Mouse (Mus musculus) C2C12 (cell line): ENCODE results near the gene Nwd2. TPM values are rescaled to one million over a fixed set of nuclear protein-coding genes. Genes with fewer than 3 reads are reported as not detected.

Source experiments
- H3K27me3 ChIP-seq: one replicate; pipeline ENCODE4 v1.6.1; 2011; ENCODE audit not compliant: control insufficient read depth, insufficient read depth, insufficient read length
- H3K36me3 ChIP-seq: one replicate; pipeline ENCODE4 v1.6.1; 2011; ENCODE audit not compliant: control insufficient read depth, insufficient read depth
- H3K4me3 ChIP-seq: one replicate; pipeline ENCODE4 v1.5.1; 2011; ENCODE audit warnings: mild to moderate bottlenecking, control low read depth; ENCODE audit not compliant: poor library complexity, insufficient read depth, severe bottlenecking
- H3K79me2 ChIP-seq: one replicate; pipeline ENCODE4 v1.6.1; 2011; ENCODE audit not compliant: control insufficient read depth, insufficient read depth
- H3K79me3 ChIP-seq: one replicate; pipeline ENCODE4 v1.6.1; 2011; ENCODE audit warnings: low read depth, control low read depth
- H3ac ChIP-seq: one replicate; pipeline ENCODE3; 2011; ENCODE audit warnings: low read depth; ENCODE audit not compliant: control insufficient read depth, insufficient read length
- CEBPB ChIP-seq: IDR thresholded peaks from one replicate; pipeline ENCODE4 v1.6.1; 2011; ENCODE audit warnings: low read depth, mild to moderate bottlenecking, control low read depth, moderate library complexity
- CTCF ChIP-seq: IDR thresholded peaks from one replicate; pipeline ENCODE4 v1.5.1; 2011; ENCODE audit not compliant: control insufficient read depth, insufficient read depth, insufficient read length
- FOSL1 ChIP-seq: IDR thresholded peaks from one replicate; pipeline ENCODE4 v1.8.0; 2011; ENCODE audit warnings: mild to moderate bottlenecking, low read length; ENCODE audit not compliant: poor library complexity, insufficient read depth, severe bottlenecking
- MAX ChIP-seq: IDR thresholded peaks from one replicate; pipeline ENCODE4 v1.6.1; 2011; ENCODE audit warnings: mild to moderate bottlenecking, control low read depth
- MYOD1 ChIP-seq: IDR thresholded peaks from one replicate; pipeline ENCODE4 v1.6.1; 2011; ENCODE audit warnings: low read depth; ENCODE audit not compliant: control insufficient read depth, insufficient read length
- MYOG ChIP-seq: IDR thresholded peaks from one replicate; pipeline ENCODE4 v1.6.1; 2011; ENCODE audit not compliant: control insufficient read depth, insufficient read length; ENCODE audit errors: extremely low read depth
- USF1 ChIP-seq: IDR thresholded peaks from one replicate; pipeline ENCODE4 v1.6.1; 2011; ENCODE audit warnings: low read depth, mild to moderate bottlenecking, control low read depth, moderate library complexity
- long read RNA-seq, 2 experiments: library from polyadenylated mRNA; unstranded; transcript quantifications; one replicate each; pipeline ENCODE4 v2.0.0; 2019 to 2020
- polyA plus RNA-seq: library from polyadenylated mRNA; unstranded; fragments of >200 nt; fragmentation: generic; extraction: Trizol; gene quantifications from one replicate; pipeline ENCODE4 v1.2.1, GENCODE M21; 2012; ENCODE audit warnings: missing spikeins

Gene Nwd2
- polyA plus RNA-seq = not detected
- long read RNA-seq, experiment 1 = 0 reads
- long read RNA-seq, experiment 2 = 0 reads

DNA sequence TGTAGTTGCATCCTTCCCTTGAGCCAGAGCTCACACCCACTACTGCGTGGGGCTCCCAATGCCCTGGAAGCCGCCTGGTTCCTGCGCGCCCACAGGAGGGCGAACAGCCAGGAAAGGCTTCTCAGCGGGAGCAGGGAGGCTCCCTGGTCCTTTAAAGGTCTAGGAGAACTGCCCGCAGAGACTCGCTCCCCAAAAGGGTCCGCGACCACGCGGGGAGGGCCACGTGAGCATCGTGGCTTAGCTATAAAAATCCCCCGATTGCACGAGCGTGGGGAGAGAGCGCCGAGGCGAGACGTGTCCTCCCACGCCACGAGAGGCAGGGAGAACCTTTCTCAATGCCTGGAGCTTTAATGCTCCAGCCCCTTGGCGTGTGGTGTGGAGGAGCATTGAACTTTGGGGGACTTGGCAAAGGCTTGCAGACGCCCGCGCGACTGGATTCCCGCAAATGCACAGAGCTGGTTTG, at the start of gene Nwd2:
Nwd2 (plus strand) TSS at position 33 of the 463 bp plus-strand sequence.
- H3ac ChIP-seq = no peak within 1 kb of the TSS
- H3K4me3 ChIP-seq = no peak within 1 kb of the TSS
- H3K79me2 ChIP-seq = no peaks in the 10 kb centered on the region
- H3K27me3 ChIP-seq = peaks cover 14% of the 10 kb centered on the region
- no peaks in the 10 kb centered on the region for H3K79me3 ChIP-seq
- no peaks in the 10 kb centered on the region for H3K36me3 ChIP-seq
- TF ChIP-seq CEBPB (no peak), USF1 (no peak), MYOD1 (no peak), CTCF (no peak)

DNA sequence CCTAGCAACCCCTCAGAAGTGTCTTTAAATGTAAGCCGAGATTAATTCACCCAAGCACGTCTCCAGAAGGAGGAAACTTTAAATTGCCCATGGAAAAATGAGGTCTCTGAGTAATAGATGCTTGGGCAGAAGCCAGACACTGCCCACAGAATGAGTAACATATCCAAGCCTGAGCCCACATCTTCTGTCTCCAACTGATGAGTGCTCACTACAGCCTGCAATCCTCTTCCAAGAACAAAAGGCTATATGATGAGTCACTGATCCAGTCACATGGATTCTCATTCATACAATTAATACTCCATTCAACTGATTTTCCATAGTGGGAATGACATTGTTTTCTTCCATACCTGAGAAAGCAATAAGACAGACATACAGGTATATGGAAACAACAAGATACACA, 41.5 kb upstream of the Nwd2 start:
- H3K4me3 ChIP-seq = no peak overlapping the region
- H3K79me3 ChIP-seq = no peaks in the 10 kb centered on the region
- H3K27me3 ChIP-seq = no peaks in the 10 kb centered on the region
- no peak overlapping the region for H3ac ChIP-seq
- no peak for TF ChIP-seq MYOD1
- TF ChIP-seq CTCF = no peak
- peak; percentile 35 for TF ChIP-seq CEBPB
- TF ChIP-seq FOSL1 = peak; percentile 74
- TF ChIP-seq USF1 = peak; percentile 80
- peak; percentile 54 for TF ChIP-seq MAX
- no peaks in the 10 kb centered on the region for H3K79me2 ChIP-seq
- no peaks in the 10 kb centered on the region for H3K36me3 ChIP-seq

DNA sequence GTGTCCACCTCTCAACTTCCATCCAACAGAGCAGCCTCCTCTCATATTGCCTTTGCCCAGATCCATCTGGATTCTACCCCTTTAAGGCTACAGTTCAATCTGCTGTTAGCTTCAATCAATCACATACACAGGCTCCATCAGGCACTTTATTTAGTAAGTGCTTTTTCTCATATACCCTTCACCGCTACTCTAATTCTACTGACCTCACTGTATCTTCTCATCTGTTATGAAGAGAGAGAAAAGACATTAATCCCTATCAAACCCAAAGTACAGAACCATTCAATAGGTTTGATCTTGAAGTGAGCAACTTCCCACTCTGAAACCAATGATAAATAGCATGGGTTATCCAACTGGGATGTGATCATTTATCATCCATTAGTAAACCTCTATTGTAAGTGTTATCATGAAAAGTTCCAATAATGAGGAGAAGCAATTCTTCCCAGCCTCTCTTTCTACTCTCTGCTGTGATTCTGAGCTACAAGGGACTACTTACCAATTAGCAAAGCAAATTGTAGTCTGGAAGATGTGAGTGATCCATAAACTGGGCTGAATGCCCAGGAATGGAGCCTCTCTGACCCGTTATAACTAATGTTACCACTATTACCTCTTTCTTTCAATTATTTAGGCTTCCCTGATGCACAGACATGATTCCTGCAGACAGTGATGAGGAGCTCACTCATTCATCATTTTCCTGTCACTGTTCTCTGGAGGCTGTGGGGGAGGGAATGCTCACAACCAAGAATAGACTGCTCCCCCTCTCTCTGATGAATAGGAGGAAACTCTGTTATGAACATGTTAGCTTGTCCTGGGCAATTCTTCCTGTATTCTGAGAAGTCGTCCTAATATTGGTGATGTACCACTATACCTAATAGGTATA, 31.9 kb upstream of the Nwd2 start:
- H3K4me3 ChIP-seq = no peak overlapping the region
- H3K27me3 ChIP-seq = no peaks in the 10 kb centered on the region
- no peaks in the 10 kb centered on the region for H3K79me3 ChIP-seq
- no peak for TF ChIP-seq FOSL1
- TF ChIP-seq CEBPB = no peak
- no peak for TF ChIP-seq USF1
- no peak for TF ChIP-seq MYOD1
- no peak for TF ChIP-seq MAX
- TF ChIP-seq CTCF = no peak
- TF ChIP-seq MYOG = no peak
- no peaks in the 10 kb centered on the region for H3K79me2 ChIP-seq
- H3K36me3 ChIP-seq = no peaks in the 10 kb centered on the region
- no peak overlapping the region for H3ac ChIP-seq

DNA sequence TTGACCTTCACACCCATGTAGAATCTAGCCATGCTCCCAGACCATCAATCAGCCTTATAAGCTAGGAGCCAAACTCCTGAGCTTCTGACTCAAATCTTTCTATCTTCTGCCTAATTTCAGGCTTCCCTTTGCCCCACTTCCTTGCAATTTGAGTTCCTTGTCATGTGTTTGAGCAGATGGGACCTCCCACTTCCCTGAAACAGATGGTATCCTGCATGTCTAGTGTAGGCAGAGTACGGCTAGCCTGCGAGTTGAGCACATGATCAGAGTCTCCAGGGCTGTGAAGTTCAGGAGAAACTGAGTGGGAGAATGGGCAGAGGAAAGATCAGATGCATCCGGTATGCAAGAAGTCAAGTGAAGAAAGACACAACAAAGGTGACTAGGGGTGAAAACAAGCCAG, 24.8 kb upstream of the Nwd2 start:
- no peaks in the 10 kb centered on the region for H3K36me3 ChIP-seq

DNA sequence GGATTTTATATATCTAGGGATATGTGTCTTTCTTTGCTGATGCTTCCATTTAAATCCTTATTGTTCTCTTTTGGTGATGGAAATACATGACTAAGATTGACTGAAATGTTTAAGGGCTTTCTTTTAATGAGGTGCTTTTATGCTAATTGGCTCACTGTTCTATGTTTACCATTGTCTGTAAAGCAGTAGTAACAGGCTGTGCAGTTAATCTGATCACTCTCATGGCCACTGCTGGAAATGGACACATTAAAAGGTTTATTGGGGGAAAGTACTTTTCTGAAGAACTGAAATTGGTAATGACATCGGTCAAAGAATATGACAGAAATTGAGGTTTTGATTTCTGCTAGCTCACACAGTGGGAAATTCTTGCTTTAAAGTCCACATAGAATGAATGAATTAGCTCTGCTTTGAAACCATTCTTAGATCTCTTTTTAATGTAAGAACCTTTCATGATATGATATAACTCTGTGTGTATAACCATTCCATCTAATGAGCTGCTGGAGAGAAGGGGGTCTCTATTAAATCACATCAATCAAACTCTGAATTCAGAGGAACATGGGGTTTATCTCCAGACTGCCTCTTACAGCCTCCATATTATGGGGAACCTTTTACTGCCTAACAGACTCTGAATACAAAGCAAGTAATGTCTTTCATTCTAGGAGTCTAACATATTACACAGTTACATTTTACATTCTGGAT, 20.9 kb upstream of the Nwd2 start:
- TF ChIP-seq FOSL1 (no peak), MYOG (no peak), USF1 (no peak), CEBPB (no peak), MYOD1 (no peak), MAX (no peak), CTCF (no peak)
- Histone ChIP-seq H3K36me3 (no peaks in the 10 kb centered on the region), H3K79me3 (no peaks in the 10 kb centered on the region), H3K4me3 (no peak overlapping the region), H3K79me2 (no peaks in the 10 kb centered on the region), H3ac (no peak overlapping the region), H3K27me3 (no peaks in the 10 kb centered on the region)

More for the DNA sequence above, 24.8 kb upstream of the Nwd2 start:
- H3K79me3 ChIP-seq = no peaks in the 10 kb centered on the region
- no peak overlapping the region for H3K4me3 ChIP-seq
- no peak overlapping the region for H3ac ChIP-seq
- TF ChIP-seq MYOG (no peak), USF1 (no peak), MAX (no peak), CTCF (no peak), FOSL1 (no peak), CEBPB (no peak), MYOD1 (no peak)
- H3K79me2 ChIP-seq = no peaks in the 10 kb centered on the region
- no peaks in the 10 kb centered on the region for H3K27me3 ChIP-seq
